Mouse (Mus musculus): ENCODE results near the gene Acot4. TPM values are rescaled to one million over a fixed set of nuclear protein-coding genes. Genes with fewer than 3 reads are reported as not detected.
"Not testable (repeated sequence)": the region's sequence is repeated elsewhere in the genome, so short reads cannot be mapped to it uniquely, and the experiment has no call there.

Gene Acot4
- total and polyA plus RNA-seq, 2 experiments from 2014 or later, result 0.68 to 1.8 TPM

GRCm38 (mm10) chr12:84030659-84031332, 7.4 kb upstream of the Acot4 start:
- no peak overlapping the region for H3K27ac ChIP-seq
- H3K4me3 ChIP-seq (ENCODE audit: low read length), result no peak overlapping the region
- no peaks in the 10 kb centered on the region for H3K36me3 ChIP-seq (ENCODE audit: insufficient read depth, low read length)
- DNase-seq (ENCODE audit: low spot score) (peak; percentile 82), ATAC-seq (0 out of 2 replicates have a peak, but pooled peaks have one; percentile 59)
- H3K4me2 ChIP-seq (ENCODE audit: low read depth, low read length), result no peak overlapping the region
- H3K4me1 ChIP-seq (ENCODE audit: insufficient read depth, low read length), result no peaks in the 10 kb centered on the region
- no peak overlapping the region for H3K9ac ChIP-seq (replicated peaks; ENCODE audit: low read length)
- H3K27me3 ChIP-seq (ENCODE audit: insufficient read depth, low read length), result no peaks in the 10 kb centered on the region
- 67% methylated on average over 4 of the region's 4 CpGs for WGBS
- TF ChIP-seq CTCF (IDR thresholded peaks at IDR 0.05; ENCODE audit: low read depth), result peak; percentile 88
- H3K9me3 ChIP-seq (ENCODE audit: low read length), result no peaks in the 10 kb centered on the region

GRCm38 (mm10) chr12:84032854-84033253, 5.3 kb upstream of the Acot4 start:
- Histone ChIP-seq H3K9me3 (ENCODE audit: low read length) (no peaks in the 10 kb centered on the region), H3K9ac (replicated peaks; ENCODE audit: low read length) (no peak overlapping the region), H3K4me2 (ENCODE audit: low read depth, low read length) (no peak overlapping the region), H3K4me1 (ENCODE audit: insufficient read depth, low read length) (no peaks in the 10 kb centered on the region), H3K4me3 (ENCODE audit: low read length) (no peak overlapping the region), H3K27me3 (ENCODE audit: insufficient read depth, low read length) (no peaks in the 10 kb centered on the region), H3K36me3 (ENCODE audit: insufficient read depth, low read length) (no peaks in the 10 kb centered on the region), H3K27ac (no peak overlapping the region)
- WGBS, result 91% methylated on average over 4 of the region's 4 CpGs
- no peak for DNase-seq (ENCODE audit: low spot score)
- no peak for ATAC-seq
- TF ChIP-seq CTCF (IDR thresholded peaks at IDR 0.05; ENCODE audit: low read depth), result no peak

GRCm38 (mm10) chr12:84033302-84033701, 4.9 kb upstream of the Acot4 start:
- H3K4me2 ChIP-seq (ENCODE audit: low read depth, low read length); H3K36me3 ChIP-seq (ENCODE audit: insufficient read depth, low read length); H3K27ac ChIP-seq; DNase-seq (ENCODE audit: low spot score); H3K9me3 ChIP-seq (ENCODE audit: low read length); H3K9ac ChIP-seq (replicated peaks; ENCODE audit: low read length); H3K27me3 ChIP-seq (ENCODE audit: insufficient read depth, low read length); H3K4me1 ChIP-seq (ENCODE audit: insufficient read depth, low read length); H3K4me3 ChIP-seq (ENCODE audit: low read length); ATAC-seq: not testable (repeated sequence)
- WGBS, result 90% methylated on average over 2 of the region's 2 CpGs

- DNase-seq (ENCODE audit: low spot score) (no peak), ATAC-seq (no peak)
- Histone ChIP-seq H3K27me3 (ENCODE audit: insufficient read depth, low read length) (no peaks in the 10 kb centered on the region), H3K36me3 (ENCODE audit: insufficient read depth, low read length) (no peaks in the 10 kb centered on the region), H3K4me3 (ENCODE audit: low read length) (no peak overlapping the region), H3K9me3 (ENCODE audit: low read length) (no peaks in the 10 kb centered on the region), H3K27ac (no peak overlapping the region), H3K4me2 (ENCODE audit: low read depth, low read length) (no peak overlapping the region), H3K4me1 (ENCODE audit: insufficient read depth, low read length) (no peaks in the 10 kb centered on the region), H3K9ac (replicated peaks; ENCODE audit: low read length) (no peak overlapping the region)
- WGBS, result 77% methylated on average over 4 of the region's 4 CpGs
- no peak for TF ChIP-seq CTCF (IDR thresholded peaks at IDR 0.05; ENCODE audit: low read depth)
Measured at GRCm38 (mm10) chr12:84034108-84034507, 4.1 kb upstream of the Acot4 start.

GRCm38 (mm10) chr12:84038691-84039111, 522 bp downstream of the Acot4 start, which contains the start of gene Gm49366:
Gm49366 (plus strand) TSS chr12:84038935.
- Histone ChIP-seq H3K4me2 (ENCODE audit: low read depth, low read length) (peak within 1 kb of the TSS; percentile 64), H3K4me3 (ENCODE audit: low read length) (peak within 1 kb of the TSS; percentile 42), H3K9ac (replicated peaks; ENCODE audit: low read length) (peak within 1 kb of the TSS; percentile 48)
- H3K27ac ChIP-seq; H3K4me1 ChIP-seq (ENCODE audit: insufficient read depth, low read length); H3K9me3 ChIP-seq (ENCODE audit: low read length); H3K27me3 ChIP-seq (ENCODE audit: insufficient read depth, low read length); H3K36me3 ChIP-seq (ENCODE audit: insufficient read depth, low read length): not testable (repeated sequence)
- peak; percentile 48 for DNase-seq (ENCODE audit: low spot score)
- WGBS, result under 1% methylated on average over 39 of the region's 39 CpGs
- peak; percentile 80 for ATAC-seq

GRCm38 (mm10) chr12:84042248-84042647, 4.1 kb downstream of the Acot4 start:
- 89% methylated on average over 5 of the region's 5 CpGs for WGBS
- no peak overlapping the region for H3K4me3 ChIP-seq (ENCODE audit: low read length)
- DNase-seq (ENCODE audit: low spot score) (no peak), ATAC-seq (no peak)
- H3K27ac ChIP-seq, result no peak overlapping the region
- no peaks in the 10 kb centered on the region for H3K4me1 ChIP-seq (ENCODE audit: insufficient read depth, low read length)
- H3K9ac ChIP-seq (replicated peaks; ENCODE audit: low read length), result no peak overlapping the region
- H3K27me3 ChIP-seq (ENCODE audit: insufficient read depth, low read length), result no peaks in the 10 kb centered on the region
- H3K36me3 ChIP-seq (ENCODE audit: insufficient read depth, low read length), result no peaks in the 10 kb centered on the region; the same call in 1 of the 2 replicates
- no peaks in the 10 kb centered on the region for H3K9me3 ChIP-seq (ENCODE audit: low read length)
- no peak for TF ChIP-seq CTCF (IDR thresholded peaks at IDR 0.05; ENCODE audit: low read depth)
- no peak overlapping the region for H3K4me2 ChIP-seq (ENCODE audit: low read depth, low read length)

- ATAC-seq (no peak), DNase-seq (ENCODE audit: low spot score) (no peak)
- H3K9me3 ChIP-seq (ENCODE audit: low read length), result no peaks in the 10 kb centered on the region; the same call in 1 of the 2 replicates
- no peak for TF ChIP-seq CTCF (IDR thresholded peaks at IDR 0.05; ENCODE audit: low read depth)
- H3K4me2 ChIP-seq (ENCODE audit: low read depth, low read length), result no peak overlapping the region
- 72% methylated on average over 2 of the region's 2 CpGs for WGBS
- H3K9ac ChIP-seq (replicated peaks; ENCODE audit: low read length), result no peak overlapping the region
- no peak overlapping the region for H3K4me3 ChIP-seq (ENCODE audit: low read length)
- no peaks in the 10 kb centered on the region; the same call in 1 of the 2 replicates for H3K36me3 ChIP-seq (ENCODE audit: insufficient read depth, low read length)
- H3K4me1 ChIP-seq (ENCODE audit: insufficient read depth, low read length), result no peaks in the 10 kb centered on the region
- no peak overlapping the region for H3K27ac ChIP-seq
- no peaks in the 10 kb centered on the region for H3K27me3 ChIP-seq (ENCODE audit: insufficient read depth, low read length)
Measured at GRCm38 (mm10) chr12:84044045-84044444, 5.9 kb downstream of the Acot4 start.
